Mouse (Mus musculus): ENCODE measurements at regions not wholly inside any gene's neighbourhood (a gene's known extent, or its start where the extent isn't known, plus 50 kb on each side); places are given as distances from the start of the nearest gene placed in this dataset.

GRCm38 (mm10) chr3:41158314-41158973 is 75.6 kb upstream of the Pgrmc2 start:
- TF ChIP-seq CTCF (IDR thresholded peaks at IDR 0.05; ENCODE audit: low read depth, low read length) (no peak), TAL1 (conservative IDR thresholded peaks at IDR 0.05; ENCODE audit: low read depth, low read length) (no peak), GATA1 (IDR thresholded peaks at IDR 0.05; ENCODE audit: borderline replicate concordance, low read length) (no peak)
